Mouse (Mus musculus) right cerebral cortex, postnatal 14 days (tissue): ENCODE measurements around the gene Lhx5.

Experiments used
- DNase-seq: peaks from one replicate; pipeline ENCODE4 v3.0.0; 2022

Gene Lhx5

GRCm38 (mm10) chr5:120433135-120433760 lies 1.7 kb downstream of the Lhx5 start:
- DNase-seq: no peak

GRCm38 (mm10) chr5:120434231-120434735 lies 2.8 kb downstream of the Lhx5 start:
- no peak for DNase-seq

GRCm38 (mm10) chr5:120435006-120435681 lies 3.6 kb downstream of the Lhx5 start:
- DNase-seq: no peak

- no peak for DNase-seq
These were observed 4.4 kb downstream of the Lhx5 start for GRCm38 (mm10) chr5:120435731-120436501.

GRCm38 (mm10) chr5:120436885-120437495 lies 5.5 kb downstream of the Lhx5 start:
- no peak for DNase-seq

- no peak for DNase-seq
These were observed 6.0 kb downstream of the Lhx5 start for GRCm38 (mm10) chr5:120437539-120437938.

GRCm38 (mm10) chr5:120437986-120438385 lies 6.5 kb downstream of the Lhx5 start:
- DNase-seq: no peak

GRCm38 (mm10) chr5:120438469-120438868 lies 7.0 kb downstream of the Lhx5 start:
- DNase-seq: no peak

GRCm38 (mm10) chr5:120438991-120439710 lies 7.7 kb downstream of the Lhx5 start:
- no peak for DNase-seq

- no peak for DNase-seq
These were observed 8.6 kb downstream of the Lhx5 start for GRCm38 (mm10) chr5:120439887-120440670.

- DNase-seq: peak; percentile 96
These were observed 9.2 kb downstream of the Lhx5 start for GRCm38 (mm10) chr5:120440733-120441132.

- DNase-seq: no peak
These were observed 15.8 kb downstream of the Lhx5 start for GRCm38 (mm10) chr5:120447305-120447704.

- DNase-seq: no peak
These were observed 23.3 kb downstream of the Lhx5 start for GRCm38 (mm10) chr5:120454756-120455337.

- no peak for DNase-seq
These were observed 24.8 kb downstream of the Lhx5 start for GRCm38 (mm10) chr5:120456253-120456652.

GRCm38 (mm10) chr5:120456841-120457554 lies 25.5 kb downstream of the Lhx5 start:
- no peak for DNase-seq

GRCm38 (mm10) chr5:120457628-120458027 lies 26.1 kb downstream of the Lhx5 start:
- DNase-seq: peak; percentile 80

GRCm38 (mm10) chr5:120459133-120459532 lies 27.6 kb downstream of the Lhx5 start:
- DNase-seq: no peak

GRCm38 (mm10) chr5:120461902-120462301 lies 30.4 kb downstream of the Lhx5 start:
- no peak for DNase-seq

- no peak for DNase-seq
These were observed 32.8 kb downstream of the Lhx5 start for GRCm38 (mm10) chr5:120464321-120464720.

- no peak for DNase-seq
These were observed 33.6 kb downstream of the Lhx5 start for GRCm38 (mm10) chr5:120465062-120465461.

GRCm38 (mm10) chr5:120465860-120466259 lies 34.4 kb downstream of the Lhx5 start:
- DNase-seq: no peak
